Mouse (Mus musculus) heart, embryonic 12.5 days (tissue): ENCODE data around the gene Ankrd16. TPM values are rescaled to one million over a fixed set of nuclear protein-coding genes. Genes with fewer than 3 reads are reported as not detected.

Source experiments
- polyA plus RNA-seq: library from polyadenylated mRNA; unstranded; fragments of >200 nt; fragmentation: Nextera tagmentation; extraction: Ambion mirVana; gene quantifications from 2 replicates; pipeline ENCODE4 v1.2.1, GENCODE M21; 2016

The Ankrd16 gene
- polyA plus RNA-seq, 1 experiment from 2014 or later, result 36.8 TPM

Other genes with a start within 250 kb of the Ankrd16 start
- 11.8 and 12.6 TPM in 2 replicates for gene Pfkfb3, start 223.8 kb upstream of the Ankrd16 start, polyA plus RNA-seq
- 101 and 103 TPM in 2 replicates for gene Rbm17, start 173.7 kb upstream of the Ankrd16 start, polyA plus RNA-seq
- not detected in 2 replicates for gene Gm17490, start 151.6 kb upstream of the Ankrd16 start, polyA plus RNA-seq
- not detected in 2 replicates for gene Il2ra, start 135.1 kb upstream of the Ankrd16 start, polyA plus RNA-seq
- 6.4 and 7.0 TPM in 2 replicates for gene Il15ra, start 72.6 kb upstream of the Ankrd16 start, polyA plus RNA-seq
- 133 and 138 TPM in 2 replicates for gene Fbh1, start 294 bp upstream of the Ankrd16 start, polyA plus RNA-seq